Mouse (Mus musculus) heart, embryonic 11.5 days (tissue): ENCODE results near the gene Efcab3. TPM values are rescaled to one million over a fixed set of nuclear protein-coding genes. Genes with fewer than 3 reads are reported as not detected.

Experiments
- ATAC-seq: fragments of 200-750 bp; cut with Nextera tagmentation; replicated peaks from 2 replicates; pipeline ENCODE4 v1.8.0; 2017; ENCODE audit warnings: moderate library complexity; ENCODE audit not compliant: insufficient number of reproducible peaks, low FRiP score, low TSS enrichment
- H3K27ac ChIP-seq: fragments of 300-500 bp; sonication (generic); 2 replicates; pipeline ENCODE4 v1.5.1; 2014; ENCODE audit warnings: mild to moderate bottlenecking, low read depth, low read length
- H3K27me3 ChIP-seq: fragments of 300-500 bp; sonication (generic); 2 replicates; pipeline ENCODE4 v1.6.1; 2014; ENCODE audit warnings: mild to moderate bottlenecking, low read length, mixed read lengths; ENCODE audit not compliant: control insufficient read depth, insufficient read depth
- H3K36me3 ChIP-seq: fragments of 300-500 bp; sonication (generic); 2 replicates; pipeline ENCODE4 v1.6.1; 2014; ENCODE audit warnings: mild to moderate bottlenecking, low read length, moderate library complexity, mixed read lengths; ENCODE audit not compliant: control insufficient read depth, insufficient read depth
- H3K4me1 ChIP-seq: fragments of 300-500 bp; sonication (generic); 2 replicates; pipeline ENCODE4 v1.6.1; 2014; ENCODE audit warnings: low read length; ENCODE audit not compliant: control insufficient read depth, insufficient read depth
- H3K4me2 ChIP-seq: fragments of 300-500 bp; sonication (generic); 2 replicates; pipeline ENCODE4 v1.6.1; 2014; ENCODE audit warnings: mild to moderate bottlenecking, moderate library complexity
- H3K4me3 ChIP-seq: fragments of 300-500 bp; sonication (generic); 2 replicates; pipeline ENCODE4 v1.5.1; 2014; ENCODE audit warnings: low read depth, low read length
- H3K9ac ChIP-seq: fragments of 300-500 bp; sonication (generic); 2 replicates; pipeline ENCODE4 v1.6.1; 2014; ENCODE audit warnings: mild to moderate bottlenecking, low read depth, low read length, moderate library complexity
- H3K9me3 ChIP-seq: fragments of 300-500 bp; sonication (generic); replicated peaks from 2 replicates; pipeline ENCODE4 v1.6.1; 2016; ENCODE audit warnings: low read length; ENCODE audit not compliant: control insufficient read depth
- WGBS: fragments of 180-500 bp; shearing (Covaris S2); extraction: QIAGEN DNeasy Blood & Tissue Kit; methylation state at CpG from one replicate; pipeline ENCODE4 v1.1.7; 2014; ENCODE audit not compliant: insufficient replicate concordance; 5-methylcytosine and 5-hydroxymethylcytosine counted together
- polyA plus RNA-seq: library from polyadenylated mRNA; unstranded; fragments of >200 nt; fragmentation: Nextera tagmentation; extraction: Ambion mirVana; gene quantifications from 2 replicates; pipeline ENCODE4 v1.2.1, GENCODE M21; 2014

The Efcab3 gene
- polyA plus RNA-seq, 1 experiment from 2014 or later, result not detected

GRCm38 (mm10) chr11:105151226-105152016, 88.0 kb downstream of the Efcab3 start:
- WGBS, result 20% methylated on average over 18 of the region's 19 CpGs
- Histone ChIP-seq H3K4me1 (peaks cover 13% of the 10 kb centered on the region), H3K27me3 (no peaks in the 10 kb centered on the region), H3K4me2 (peak overlapping the region; percentile 41), H3K4me3 (no peak overlapping the region), H3K36me3 (no peaks in the 10 kb centered on the region), H3K9me3 (no peaks in the 10 kb centered on the region), H3K9ac (no peak overlapping the region), H3K27ac (no peak overlapping the region)
- ATAC-seq, result no peak

GRCm38 (mm10) chr11:105152017-105152300, 88.6 kb downstream of the Efcab3 start:
- ATAC-seq, result no peak
- 61% methylated on average over 2 of the region's 4 CpGs for WGBS
- Histone ChIP-seq H3K9ac (no peak overlapping the region), H3K4me1 (peaks cover 13% of the 10 kb centered on the region), H3K4me3 (no peak overlapping the region), H3K27me3 (no peaks in the 10 kb centered on the region), H3K9me3 (no peaks in the 10 kb centered on the region), H3K4me2 (peak overlapping the region; percentile 41; the same call in 1 of the 2 replicates), H3K27ac (no peak overlapping the region), H3K36me3 (no peaks in the 10 kb centered on the region)

GRCm38 (mm10) chr11:105152357-105152899, 89.0 kb downstream of the Efcab3 start:
- 68% methylated on average over 11 of the region's 11 CpGs for WGBS

GRCm38 (mm10) chr11:105153068-105153833, 89.9 kb downstream of the Efcab3 start:
- peak overlapping the region; percentile 52 for H3K27ac ChIP-seq
- H3K36me3 ChIP-seq, result no peaks in the 10 kb centered on the region
- H3K4me2 ChIP-seq, result peak overlapping the region; percentile 45
- ATAC-seq, result peak; percentile 82
- H3K9me3 ChIP-seq, result no peaks in the 10 kb centered on the region
- no peaks in the 10 kb centered on the region for H3K27me3 ChIP-seq
- no peak overlapping the region; the same call in 1 of the 2 replicates for H3K4me3 ChIP-seq
- WGBS, result 28% methylated on average over 12 of the region's 12 CpGs
- 0 out of 2 replicates have a peak overlapping the region, but pooled peaks have one; percentile 22 for H3K9ac ChIP-seq
- peaks cover 13% of the 10 kb centered on the region for H3K4me1 ChIP-seq

More at GRCm38 (mm10) chr11:105152357-105152899, 89.0 kb downstream of the Efcab3 start:
- no peak overlapping the region for H3K9ac ChIP-seq
- H3K4me3 ChIP-seq, result no peak overlapping the region
- H3K36me3 ChIP-seq, result no peaks in the 10 kb centered on the region
- H3K27me3 ChIP-seq, result no peaks in the 10 kb centered on the region
- no peak for ATAC-seq
- H3K27ac ChIP-seq, result no peak overlapping the region
- peaks cover 13% of the 10 kb centered on the region for H3K4me1 ChIP-seq
- no peaks in the 10 kb centered on the region for H3K9me3 ChIP-seq
- H3K4me2 ChIP-seq, result no peak overlapping the region

- Histone ChIP-seq H3K27me3 (no peaks in the 10 kb centered on the region), H3K4me3 (no peak overlapping the region), H3K27ac (no peak overlapping the region), H3K9me3 (no peaks in the 10 kb centered on the region), H3K9ac (no peak overlapping the region), H3K4me1 (peaks cover 13% of the 10 kb centered on the region), H3K4me2 (no peak overlapping the region), H3K36me3 (no peaks in the 10 kb centered on the region)
- no peak for ATAC-seq
- 38% methylated on average over 4 of the region's 4 CpGs for WGBS
Observed at GRCm38 (mm10) chr11:105155915-105156314, 92.5 kb downstream of the Efcab3 start.

GRCm38 (mm10) chr11:105156748-105157267, 93.4 kb downstream of the Efcab3 start:
- 59% methylated on average over 19 of the region's 19 CpGs for WGBS
- 0 out of 2 replicates have a peak overlapping the region, but pooled peaks have one; percentile 39 for H3K9ac ChIP-seq
- no peak for ATAC-seq
- H3K4me1 ChIP-seq, result peaks cover 13% of the 10 kb centered on the region
- no peaks in the 10 kb centered on the region for H3K27me3 ChIP-seq
- 0 out of 2 replicates have a peak overlapping the region, but pooled peaks have one; percentile 10 for H3K4me2 ChIP-seq
- no peaks in the 10 kb centered on the region for H3K36me3 ChIP-seq
- peak overlapping the region; percentile 66; the same call in 1 of the 2 replicates for H3K27ac ChIP-seq
- no peak overlapping the region for H3K4me3 ChIP-seq
- H3K9me3 ChIP-seq, result no peaks in the 10 kb centered on the region

GRCm38 (mm10) chr11:105158047-105158446, 94.7 kb downstream of the Efcab3 start:
- Histone ChIP-seq H3K27ac (no peak overlapping the region), H3K27me3 (no peaks in the 10 kb centered on the region), H3K4me3 (no peak overlapping the region), H3K9ac (no peak overlapping the region), H3K4me2 (no peak overlapping the region), H3K4me1 (peaks cover 11% of the 10 kb centered on the region), H3K36me3 (no peaks in the 10 kb centered on the region), H3K9me3 (peaks cover 2% of the 10 kb centered on the region; the same call in 1 of the 2 replicates)
- ATAC-seq, result no peak

GRCm38 (mm10) chr11:105159673-105160360, 96.4 kb downstream of the Efcab3 start:
- 66% methylated on average over 6 of the region's 6 CpGs for WGBS
- H3K4me3 ChIP-seq, result no peak overlapping the region
- no peaks in the 10 kb centered on the region for H3K36me3 ChIP-seq
- no peak for ATAC-seq
- H3K27ac ChIP-seq, result no peak overlapping the region
- H3K4me2 ChIP-seq, result no peak overlapping the region
- no peaks in the 10 kb centered on the region for H3K27me3 ChIP-seq
- no peak overlapping the region for H3K9ac ChIP-seq
- H3K4me1 ChIP-seq, result no peaks in the 10 kb centered on the region
- H3K9me3 ChIP-seq, result peaks cover 2% of the 10 kb centered on the region; the same call in 1 of the 2 replicates
